Mouse (Mus musculus) stomach, embryonic 14.5 days (tissue): ENCODE data around the gene Nptn. TPM values are rescaled to one million over a fixed set of nuclear protein-coding genes. Genes with fewer than 3 reads are reported as not detected.
"Not testable (repeated sequence)": the region's sequence is repeated elsewhere in the genome, so short reads cannot be mapped to it uniquely, and the experiment has no call there.

Experiments used
- ATAC-seq: fragments of 200-750 bp; cut with Nextera tagmentation; 2 replicates; pipeline ENCODE4 v1.8.0; 2017; ENCODE audit warnings: low read depth, moderate TSS enrichment; ENCODE audit not compliant: insufficient number of reproducible peaks, insufficient read depth, low FRiP score
- H3K27ac ChIP-seq: fragments of 300-500 bp; sonication (generic); 2 replicates; pipeline ENCODE4 v1.5.1; 2014; ENCODE audit warnings: mild to moderate bottlenecking, low read length, moderate library complexity, mixed read lengths
- H3K27me3 ChIP-seq: fragments of 300-500 bp; sonication (generic); 2 replicates; pipeline ENCODE4 v1.6.1; 2014; ENCODE audit warnings: low read length, control low read depth, mixed read lengths; ENCODE audit not compliant: control insufficient read depth, insufficient read depth
- H3K36me3 ChIP-seq: fragments of 300-500 bp; sonication (generic); 2 replicates; pipeline ENCODE4 v1.6.1; 2014; ENCODE audit warnings: mild to moderate bottlenecking, control low read depth, low read length, moderate library complexity, mixed read lengths; ENCODE audit not compliant: control insufficient read depth, insufficient read depth
- H3K4me1 ChIP-seq: fragments of 300-500 bp; sonication (generic); 2 replicates; pipeline ENCODE4 v1.6.1; 2014; ENCODE audit warnings: low read length, control low read depth, mixed read lengths; ENCODE audit not compliant: control insufficient read depth, insufficient read depth
- H3K4me2 ChIP-seq: fragments of 300-500 bp; sonication (generic); replicated peaks from 2 replicates; pipeline ENCODE4 v1.6.1; 2014; ENCODE audit warnings: low read depth, low read length, control low read depth
- H3K4me3 ChIP-seq: fragments of 300-500 bp; sonication (generic); 2 replicates; pipeline ENCODE4 v1.5.1; 2014; ENCODE audit warnings: low read depth, low read length, control low read depth
- H3K9ac ChIP-seq: fragments of 300-500 bp; sonication (generic); replicated peaks from 2 replicates; pipeline ENCODE4 v1.6.1; 2014; ENCODE audit warnings: low read depth, mild to moderate bottlenecking, control low read depth, low read length, moderate library complexity, mixed read lengths
- H3K9me3 ChIP-seq: fragments of 300-500 bp; sonication (generic); 2 replicates; pipeline ENCODE4 v1.6.1; 2016; ENCODE audit warnings: low read depth, low read length, control low read depth; ENCODE audit not compliant: control insufficient read depth
- WGBS: fragments of 180-500 bp; shearing (Covaris S2); extraction: QIAGEN DNeasy Blood & Tissue Kit; methylation state at CpG from one replicate; pipeline ENCODE4 v1.1.7; 2014; 5-methylcytosine and 5-hydroxymethylcytosine counted together
- polyA plus RNA-seq: library from polyadenylated mRNA; unstranded; fragments of >200 nt; fragmentation: Nextera tagmentation; extraction: Ambion mirVana; gene quantifications from 2 replicates; pipeline ENCODE4 v1.2.1, GENCODE M21; 2014

Gene Nptn
- polyA plus RNA-seq, 1 experiment from 2014 or later, result 152 TPM

DNA sequence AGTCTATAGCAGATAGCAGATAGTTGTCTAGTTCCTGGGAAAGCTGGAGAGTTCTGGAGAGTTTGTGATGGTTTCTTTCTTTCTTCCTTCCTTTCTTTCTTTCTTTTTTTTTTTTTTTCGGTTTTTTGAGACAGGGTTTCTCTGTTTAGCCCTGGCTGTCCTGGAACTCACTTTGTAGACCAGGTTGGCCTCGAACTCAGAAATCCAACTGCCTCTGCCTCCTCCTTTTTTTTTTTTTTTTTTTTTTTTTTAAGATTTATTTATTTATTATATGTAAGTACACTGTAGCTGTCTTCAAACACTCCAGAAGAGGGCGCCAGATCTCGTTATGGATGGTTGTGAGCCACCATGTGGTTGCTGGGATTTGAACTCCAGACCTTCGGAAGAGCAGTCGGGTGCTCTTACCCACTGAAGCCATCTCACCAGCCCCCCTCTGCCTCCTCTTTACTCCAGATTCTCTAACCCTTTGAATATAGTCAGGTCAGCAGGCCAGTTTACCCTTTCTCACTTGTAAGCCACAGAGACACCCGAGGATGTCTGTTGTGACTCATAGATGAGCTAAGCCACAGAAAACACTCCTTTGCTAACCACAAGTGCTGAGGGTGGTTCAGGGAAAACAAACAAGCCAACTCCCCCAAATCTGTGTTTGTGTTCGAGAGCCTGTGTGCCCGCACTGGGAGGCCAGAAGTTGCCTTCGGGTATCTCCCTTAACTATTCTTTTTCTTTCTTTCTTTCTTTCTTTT, 1.4 kb upstream of the Nptn start:
- H3K27me3 ChIP-seq, H3K9me3 ChIP-seq, H3K9ac ChIP-seq, H3K4me2 ChIP-seq, H3K4me1 ChIP-seq, H3K4me3 ChIP-seq, ATAC-seq, H3K36me3 ChIP-seq: not testable (repeated sequence)
- 73% methylated on average over 10 of the region's 10 CpGs for WGBS
- H3K27ac ChIP-seq, result peak overlapping the region; percentile 75; the same call in 1 of the 2 replicates

DNA sequence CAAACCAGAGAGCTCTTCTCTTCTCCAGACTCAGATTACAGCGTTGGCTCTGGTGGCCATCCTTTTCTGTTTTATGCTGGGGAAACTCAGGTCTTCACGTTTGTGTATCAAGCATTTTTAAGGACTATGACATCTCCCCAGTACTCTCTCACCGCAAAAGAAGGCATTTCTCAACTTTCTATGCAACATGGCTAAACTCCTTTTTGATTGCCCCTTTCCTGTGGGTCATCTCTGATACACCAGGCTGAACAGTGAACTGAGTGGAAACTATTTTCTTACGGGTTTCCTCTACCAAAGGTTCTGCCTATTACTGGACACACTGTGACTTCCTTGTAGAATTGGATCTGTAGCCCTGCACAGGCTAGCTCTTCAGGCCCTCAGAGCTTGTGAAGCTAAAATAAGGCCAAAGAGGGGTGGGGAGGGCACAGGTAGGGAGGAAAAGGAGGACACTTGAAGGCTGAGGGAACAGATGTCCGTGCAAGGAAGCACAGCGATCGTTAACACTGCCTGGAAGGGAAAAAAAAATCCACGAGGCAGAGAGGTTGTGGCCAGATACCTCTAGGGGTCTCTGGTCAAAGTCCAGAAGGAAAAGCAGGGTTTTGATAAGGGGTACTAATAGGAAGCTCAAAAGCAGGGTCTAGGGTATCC, 633 bp upstream of the Nptn start:
- Histone ChIP-seq H3K36me3 (no peaks in the 10 kb centered on the region), H3K9me3 (no peaks in the 10 kb centered on the region), H3K9ac (peak overlapping the region; percentile 43), H3K27me3 (no peaks in the 10 kb centered on the region), H3K4me2 (peak overlapping the region; percentile 60), H3K27ac (peak overlapping the region; percentile 75), H3K4me3 (peak overlapping the region; percentile 96), H3K4me1 (0 out of 2 replicates have a peak, but pooled peaks cover 6% of the 10 kb centered on the region)
- peak; percentile 26; the same call in 1 of the 2 replicates for ATAC-seq
- 28% methylated on average over 8 of the region's 8 CpGs for WGBS

DNA sequence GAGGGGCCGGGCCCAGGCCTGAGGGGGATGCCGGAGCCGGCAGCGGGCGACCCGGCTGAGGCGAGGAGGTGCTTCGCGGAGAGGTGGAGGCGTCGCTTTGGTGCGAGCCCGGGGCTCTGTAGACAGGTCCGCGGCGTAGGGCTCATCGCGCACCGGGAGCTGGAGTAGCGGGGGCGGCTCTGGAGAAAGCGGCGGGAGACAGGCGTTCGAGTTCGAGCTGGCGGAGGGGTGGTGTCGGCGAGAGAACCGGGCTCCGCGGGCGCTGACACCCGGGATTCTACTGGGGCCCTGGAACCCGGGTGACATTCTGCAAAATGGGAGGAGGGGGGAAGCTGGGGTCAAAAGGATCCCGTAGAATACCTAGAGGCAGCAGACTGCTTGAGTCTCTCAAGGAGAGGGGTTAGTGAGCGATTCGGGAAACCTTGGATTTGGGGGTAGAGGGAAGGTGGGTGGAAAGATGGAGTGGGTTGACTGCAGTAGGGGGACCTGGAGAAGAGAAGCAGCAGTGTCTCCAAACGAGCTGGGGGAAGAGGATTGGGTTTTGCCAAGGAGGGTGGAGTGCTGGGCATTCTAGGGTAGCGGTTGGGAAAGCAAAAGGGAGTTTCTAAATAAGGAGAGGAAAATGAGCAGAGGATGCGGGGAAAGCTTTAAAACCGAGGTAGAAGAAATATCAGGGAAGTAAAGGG, 684 bp downstream of the Nptn start:
- H3K4me3 ChIP-seq, result peak overlapping the region; percentile 96
- peak overlapping the region; percentile 98 for H3K9ac ChIP-seq
- no peaks in the 10 kb centered on the region for H3K27me3 ChIP-seq
- H3K36me3 ChIP-seq, result no peaks in the 10 kb centered on the region
- peak overlapping the region; percentile 72 for H3K4me2 ChIP-seq
- under 1% methylated on average over 42 of the region's 42 CpGs for WGBS
- H3K9me3 ChIP-seq, result no peaks in the 10 kb centered on the region
- peak; percentile 59 for ATAC-seq
- 0 out of 2 replicates have a peak, but pooled peaks cover 6% of the 10 kb centered on the region for H3K4me1 ChIP-seq
- peak overlapping the region; percentile 94 for H3K27ac ChIP-seq

DNA sequence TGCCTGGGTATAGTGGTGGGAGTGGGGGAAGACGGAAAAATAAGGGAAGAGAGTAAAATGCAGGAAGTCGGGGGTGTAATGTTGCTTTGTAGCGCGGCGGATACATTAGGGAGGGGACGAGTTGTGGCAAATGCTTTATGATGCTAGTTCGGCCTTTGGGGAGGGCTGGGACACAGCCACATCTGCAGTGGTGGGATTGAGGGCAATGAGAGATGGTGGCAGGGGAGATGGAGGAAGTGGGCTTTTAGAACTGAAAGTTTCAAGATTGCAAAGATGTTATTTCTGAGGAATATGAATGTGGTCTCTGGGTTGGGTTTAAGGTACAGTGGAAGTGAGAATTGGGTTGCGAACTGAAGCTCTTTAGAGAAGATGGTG, 1.2 kb downstream of the Nptn start:
- Histone ChIP-seq H3K4me3 (peak overlapping the region; percentile 96), H3K9me3 (no peaks in the 10 kb centered on the region), H3K4me2 (peak overlapping the region; percentile 72), H3K27me3 (no peaks in the 10 kb centered on the region), H3K4me1 (0 out of 2 replicates have a peak, but pooled peaks cover 6% of the 10 kb centered on the region), H3K27ac (peak overlapping the region; percentile 94), H3K9ac (peak overlapping the region; percentile 98), H3K36me3 (no peaks in the 10 kb centered on the region)
- ATAC-seq, result no peak
- WGBS, result under 1% methylated on average over 8 of the region's 8 CpGs

DNA sequence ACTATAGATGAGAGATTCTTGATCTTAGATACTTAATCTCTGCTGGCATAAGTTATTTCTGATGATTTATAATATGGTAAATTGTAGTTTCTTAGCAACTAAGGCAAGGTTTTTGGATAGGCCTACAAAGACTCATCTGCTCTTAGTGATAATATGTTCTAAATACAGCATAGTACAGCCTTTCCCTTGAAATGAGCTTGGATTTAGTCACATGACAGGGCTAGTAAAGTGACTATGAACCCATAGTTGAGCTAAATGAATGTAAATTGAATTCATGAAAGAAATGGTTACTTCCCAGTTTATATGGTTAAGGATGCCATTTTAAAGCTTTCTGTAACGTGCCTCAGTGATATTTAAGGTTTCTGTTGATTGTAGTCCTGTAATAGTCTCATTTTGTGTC, 2.3 kb downstream of the Nptn start:
- ATAC-seq, result no peak
- H3K9ac ChIP-seq, result no peak overlapping the region
- WGBS, result 86% methylated on average over 1 of the region's 1 CpGs
- H3K27ac ChIP-seq, result no peak overlapping the region
- peak overlapping the region; percentile 96; the same call in 1 of the 2 replicates for H3K4me3 ChIP-seq
- H3K36me3 ChIP-seq, result no peaks in the 10 kb centered on the region
- no peaks in the 10 kb centered on the region for H3K27me3 ChIP-seq
- no peaks in the 10 kb centered on the region for H3K9me3 ChIP-seq
- 0 out of 2 replicates have a peak, but pooled peaks cover 6% of the 10 kb centered on the region for H3K4me1 ChIP-seq
- no peak overlapping the region for H3K4me2 ChIP-seq

DNA sequence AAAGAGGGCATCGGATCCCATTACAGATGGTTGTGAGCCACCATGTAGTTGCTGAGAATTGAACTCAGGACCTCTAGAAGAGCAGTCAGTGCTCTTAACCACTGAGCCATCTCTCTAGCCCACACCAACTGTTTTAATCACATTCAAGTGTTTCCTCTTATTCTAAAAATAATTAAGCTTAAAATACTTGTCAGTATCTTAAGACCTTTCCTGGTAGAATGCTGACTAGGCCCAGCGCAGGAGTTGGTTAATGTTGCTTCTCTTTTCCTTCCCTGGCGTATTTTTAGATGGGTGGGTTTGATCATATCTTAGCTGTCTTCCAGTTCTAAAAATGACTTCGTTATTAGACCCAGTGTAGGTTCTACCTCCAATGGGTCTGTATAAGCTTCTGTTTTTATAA, 6.6 kb downstream of the Nptn start:
- WGBS, result 81% methylated on average over 4 of the region's 4 CpGs
- no peak for ATAC-seq

DNA sequence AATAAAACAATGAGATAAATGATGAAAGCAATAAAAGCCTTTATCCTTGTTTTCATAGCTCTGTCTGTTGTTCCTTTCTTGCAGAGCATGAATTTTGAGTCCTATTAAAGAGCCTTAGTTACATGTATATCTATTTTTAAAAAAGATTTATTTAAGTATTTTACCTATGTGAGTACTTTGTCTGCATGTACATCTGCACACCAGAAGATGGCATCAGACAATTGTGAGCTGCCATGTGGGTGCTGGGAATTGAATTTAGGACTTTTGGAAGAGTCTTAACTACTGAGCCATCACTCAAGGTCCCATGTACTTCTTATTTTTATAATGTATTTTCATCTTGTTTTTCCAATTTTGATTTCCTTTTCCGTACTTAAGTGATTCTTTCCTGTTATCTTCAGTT, 13.3 kb downstream of the Nptn start:
- H3K9me3 ChIP-seq, result no peaks in the 10 kb centered on the region
- H3K27ac ChIP-seq, result no peak overlapping the region
- ATAC-seq, result no peak

More for the DNA sequence above, 6.6 kb downstream of the Nptn start:
- no peaks in the 10 kb centered on the region for H3K27me3 ChIP-seq
- H3K9me3 ChIP-seq, result no peaks in the 10 kb centered on the region
- H3K4me1 ChIP-seq, result no peaks in the 10 kb centered on the region
- no peaks in the 10 kb centered on the region for H3K36me3 ChIP-seq
- no peak overlapping the region for H3K9ac ChIP-seq
- no peak overlapping the region for H3K27ac ChIP-seq
- no peak overlapping the region for H3K4me3 ChIP-seq
- no peak overlapping the region for H3K4me2 ChIP-seq

DNA sequence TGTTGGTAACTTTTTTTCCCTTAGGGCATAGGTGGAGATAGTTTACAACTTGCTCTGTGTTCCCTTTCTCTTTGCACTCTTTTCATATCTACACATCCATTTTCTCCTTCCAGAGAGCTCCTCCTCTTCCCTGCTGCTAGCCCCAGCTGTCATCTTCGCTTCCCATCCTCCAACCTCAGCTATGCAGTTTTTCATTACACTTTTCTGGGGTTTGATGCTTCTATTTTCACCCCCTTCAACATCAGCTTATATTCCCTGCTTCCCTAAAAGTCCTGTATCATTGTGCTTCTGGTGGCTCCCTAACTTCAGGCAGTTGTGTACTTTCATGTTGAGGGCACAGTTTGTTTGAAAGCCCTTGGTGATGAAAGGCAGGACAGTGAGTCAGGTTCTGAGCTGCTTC, 31.8 kb downstream of the Nptn start:
- Histone ChIP-seq H3K27ac (no peak overlapping the region), H3K9me3 (no peaks in the 10 kb centered on the region), H3K4me2 (no peak overlapping the region), H3K27me3 (no peaks in the 10 kb centered on the region), H3K4me1 (peaks cover 9% of the 10 kb centered on the region; the same call in 1 of the 2 replicates), H3K36me3 (no peaks in the 10 kb centered on the region), H3K4me3 (no peak overlapping the region), H3K9ac (no peak overlapping the region)
- 83% methylated on average over 1 of the region's 1 CpGs for WGBS
- ATAC-seq, result no peak

More for the DNA sequence above, 13.3 kb downstream of the Nptn start:
- WGBS, result 90% methylated on average over 1 of the region's 1 CpGs
- H3K4me1 ChIP-seq, result no peaks in the 10 kb centered on the region
- H3K4me2 ChIP-seq, result no peak overlapping the region
- no peaks in the 10 kb centered on the region for H3K27me3 ChIP-seq
- H3K9ac ChIP-seq, result no peak overlapping the region
- H3K36me3 ChIP-seq, result no peaks in the 10 kb centered on the region
- no peak overlapping the region for H3K4me3 ChIP-seq
